Mouse (Mus musculus) megakaryocyte, embryonic 14.5 days (primary cell): ENCODE data around the gene Cdh16.

Experiments used
- FLI1 ChIP-seq: IDR thresholded peaks from 2 replicates; pipeline ENCODE4 v1.6.1; 2012; ENCODE audit warnings: low read length, inconsistent platforms, mixed read lengths
- GATA1 ChIP-seq: IDR thresholded peaks from 3 replicates; pipeline ENCODE4 v1.6.1; 2012; ENCODE audit warnings: mixed read lengths, low read length, inconsistent platforms, borderline replicate concordance

- TF ChIP-seq FLI1 (no peak), GATA1 (no peak)
Observed at GRCm38 (mm10) chr8:104632486-104632885, 8.3 kb upstream of the Cdh16 start.
